Mouse (Mus musculus) myocyte (in vitro differentiated cells): ENCODE results near the gene Auts2.

Experiments
- E2F4 ChIP-seq: IDR thresholded peaks from one replicate; pipeline ENCODE4 v1.6.1; 2011; ENCODE audit warnings: mild to moderate bottlenecking, control low read depth, moderate library complexity; ENCODE audit not compliant: insufficient read depth
- MAX ChIP-seq: IDR thresholded peaks from one replicate; pipeline ENCODE4 v1.6.1; 2011; ENCODE audit warnings: low read depth, mild to moderate bottlenecking, control low read depth
- MYOG ChIP-seq, 3 experiments: IDR thresholded peaks; one replicate each; pipeline ENCODE4 v1.6.1; 2011; ENCODE audit warnings: control low read depth in 2 of 3, low read depth in 2 of 3, mild to moderate bottlenecking in 2 of 3; ENCODE audit not compliant: insufficient read length in 2 of 3, control insufficient read depth in 1 of 3, insufficient read depth in 1 of 3
- POLR2A ChIP-seq: IDR thresholded peaks from one replicate; pipeline ENCODE4 v1.6.1; 2011; ENCODE audit warnings: low read depth, mild to moderate bottlenecking, control low read depth, moderate library complexity; ENCODE audit not compliant: insufficient read length
- POLR2AphosphoS2 ChIP-seq: IDR thresholded peaks from one replicate; pipeline ENCODE4 v1.6.1; 2011; ENCODE audit warnings: low read depth, control low read depth; ENCODE audit not compliant: insufficient read length
- REST ChIP-seq: IDR thresholded peaks from one replicate; pipeline ENCODE4 v1.6.1; 2011; ENCODE audit warnings: mild to moderate bottlenecking, control low read depth, moderate library complexity; ENCODE audit not compliant: insufficient read depth, insufficient read length
- TCF3 ChIP-seq: IDR thresholded peaks from one replicate; pipeline ENCODE4 v1.6.1; 2011; ENCODE audit warnings: low read depth, control low read depth; ENCODE audit not compliant: insufficient read length

GRCm38 (mm10) chr5:132130577-132130976 lies 412.6 kb downstream of the Auts2 start:
- TF ChIP-seq E2F4 (no peak), POLR2A (no peak), MAX (no peak), POLR2AphosphoS2 (no peak), TCF3 (no peak), MYOG (IDR thresholded peaks at IDR 0.05; ENCODE audit: control insufficient read depth in 1 of 3, insufficient read depth in 1 of 3, insufficient read length in 2 of 3, low read depth in 2 of 3) (no peak), REST (no peak)
